Mouse (Mus musculus) spleen, adult 2 months (tissue): ENCODE data around the gene Asna1.

Experiments
- CTCF ChIP-seq: fragments of 200-500 bp; IDR thresholded peaks from 2 replicates; pipeline ENCODE4 v1.5.1; 2011; ENCODE audit warnings: mild to moderate bottlenecking, inconsistent platforms; ENCODE audit not compliant: insufficient read depth, insufficient read length, insufficient replicate concordance; ENCODE audit errors: extremely low read depth
- POLR2A ChIP-seq: fragments of 200-500 bp; IDR thresholded peaks from 2 replicates; pipeline ENCODE4 v1.6.1; 2011; ENCODE audit warnings: low read depth, low read length, inconsistent platforms

DNA sequence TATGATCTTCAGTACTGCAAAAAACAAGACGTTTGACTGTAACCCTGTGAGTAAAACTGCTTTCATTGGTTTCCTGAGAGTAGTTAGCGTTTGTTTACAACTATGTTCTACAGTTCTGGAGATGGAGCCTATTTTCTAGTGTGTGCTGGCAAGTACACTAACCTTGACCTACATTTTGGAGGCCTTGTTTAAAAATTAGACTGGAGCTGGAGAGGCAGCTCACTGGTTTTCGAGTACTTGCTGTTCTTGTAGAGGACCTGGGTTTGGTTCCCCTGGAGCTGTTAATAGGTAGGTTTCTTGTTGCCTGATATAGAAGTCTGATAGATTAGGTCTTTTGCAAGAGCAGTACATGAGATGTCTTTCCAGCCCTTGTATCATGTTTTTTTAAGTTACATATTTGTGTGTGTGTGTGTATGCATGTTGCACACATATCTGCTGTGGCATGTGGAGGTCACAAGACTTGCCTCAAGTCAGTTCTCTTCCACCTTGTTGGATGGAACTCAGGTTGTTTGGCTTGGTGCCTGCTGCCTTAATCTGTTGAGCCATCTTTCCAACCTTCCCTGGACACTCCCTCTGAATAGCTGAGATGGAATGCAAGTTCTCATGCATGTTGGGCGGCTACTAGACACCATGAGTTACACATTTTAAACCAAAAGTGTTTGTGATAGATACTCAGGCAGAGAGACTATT lies 7.7 kb upstream of the Asna1 start:
- no peak for TF ChIP-seq CTCF
- TF ChIP-seq POLR2A, result no peak
